ENCODE assay signal across 9 mouse cellular contexts in genomic region chr13:54758045-54758755, GRCm38 (mm10). TPM values are rescaled to one million over a fixed set of nuclear protein-coding genes. Genes with fewer than 3 reads are reported as not detected.
DNase-seq lines count a peak whose midpoint lies in the region; ATAC-seq and TF ChIP-seq lines count a peak whose summit lies in the region.
"Had no signal": no experiment of that assay in that cellular context is flagged by ENCODE, and none has a peak within 500 bp of the region (broad histone marks: within the 10 kb centered on the region; RNA-seq: fewer than 3 reads in every experiment).

No protein-coding gene starts in this region.

- WGBS in forebrain, embryonic 13.5 days = under 1% methylated on average over 43 of the region's 43 CpGs
- WGBS in heart, postnatal 0 days = under 1% methylated on average over 43 of the region's 43 CpGs
- under 1% methylated on average over 43 of the region's 43 CpGs for WGBS in liver, embryonic 14.5 days (ENCODE audit: insufficient replicate concordance)
- under 1% methylated on average over 43 of the region's 43 CpGs for WGBS in stomach, embryonic 16.5 days

- no peaks in the 10 kb centered on the region for H3K36me3 ChIP-seq in ES-Bruce4 (ENCODE audit: control insufficient read depth, insufficient read depth, low read length, poor library complexity, severe bottlenecking)
- H3K36me3 ChIP-seq in forebrain, embryonic 13.5 days (ENCODE audit: poor library complexity, severe bottlenecking) = no peaks in the 10 kb centered on the region
- no peaks in the 10 kb centered on the region for H3K36me3 ChIP-seq in heart, postnatal 0 days (replicated peaks; ENCODE audit: control insufficient read depth, insufficient read depth, low read length)
- H3K36me3 ChIP-seq in liver, embryonic 14.5 days (replicated peaks; ENCODE audit: control insufficient read depth, insufficient read depth, low read depth) = no peaks in the 10 kb centered on the region
- no peaks in the 10 kb centered on the region for H3K36me3 ChIP-seq in stomach, embryonic 16.5 days (ENCODE audit: control insufficient read depth, insufficient read depth, low read length)

- TF ChIP-seq EP300 in ES-Bruce4 (IDR thresholded peaks at IDR 0.05; ENCODE audit: insufficient read depth, low read depth, low read length) = 0 out of 2 replicates have a peak, but pooled peaks have one; percentile 60
- no peak for TF ChIP-seq EP300 in heart, postnatal 0 days (IDR thresholded peaks at IDR 0.05; ENCODE audit: low read depth)
- TF ChIP-seq EP300 in liver, embryonic 14.5 days (IDR thresholded peaks at IDR 0.05; ENCODE audit: low read depth) = no peak

- no peaks in the 10 kb centered on the region for H3K4me1 ChIP-seq in ES-Bruce4 (ENCODE audit: control insufficient read depth, insufficient read depth, low read length)
- H3K4me1 ChIP-seq in forebrain, embryonic 13.5 days = peaks cover 66% of the 10 kb centered on the region
- no peaks in the 10 kb centered on the region; the same call in 1 of the 2 replicates for H3K4me1 ChIP-seq in heart, postnatal 0 days (ENCODE audit: control insufficient read depth, insufficient read depth)
- 0 out of 4 replicates have a peak, but pooled peaks cover 0 to 2% of the 10 kb centered on the region in 2 experiments for H3K4me1 ChIP-seq in liver, embryonic 14.5 days (replicated peaks; ENCODE audit: control insufficient read depth in 2 of 2, insufficient read depth in 2 of 2, low read length in 1 of 2)
- no peaks in the 10 kb centered on the region for H3K4me1 ChIP-seq in stomach, embryonic 16.5 days (ENCODE audit: control insufficient read depth, insufficient read depth, low read length)

- no peaks in the 10 kb centered on the region for H3K9me3 ChIP-seq in ES-Bruce4 (replicated peaks; ENCODE audit: control insufficient read depth, insufficient read depth, low read length, poor library complexity, severe bottlenecking)
- H3K9me3 ChIP-seq in forebrain, embryonic 13.5 days (replicated peaks) = no peaks in the 10 kb centered on the region
- H3K9me3 ChIP-seq in heart, postnatal 0 days (replicated peaks; ENCODE audit: control insufficient read depth, low read length) = no peaks in the 10 kb centered on the region
- no peaks in the 10 kb centered on the region for H3K9me3 ChIP-seq in liver, embryonic 14.5 days (ENCODE audit: control insufficient read depth, low read length)
- H3K9me3 ChIP-seq in stomach, embryonic 16.5 days (replicated peaks; ENCODE audit: control insufficient read depth, low read length) = no peaks in the 10 kb centered on the region

- H3K9ac ChIP-seq in ES-Bruce4 (ENCODE audit: low read depth, poor library complexity, severe bottlenecking) = peak overlapping the region; percentile 14; the same call in 1 of the 2 replicates
- H3K9ac ChIP-seq in forebrain, embryonic 13.5 days = peak overlapping the region; percentile 61
- no peak overlapping the region for H3K9ac ChIP-seq in heart, postnatal 0 days (replicated peaks; ENCODE audit: low read depth, low read length)
- no peak overlapping the region for H3K9ac ChIP-seq in liver, embryonic 14.5 days (replicated peaks)
- H3K9ac ChIP-seq in stomach, embryonic 16.5 days (ENCODE audit: low read length) = no peak overlapping the region

- ATAC-seq in cerebellum, adult (ENCODE audit: insufficient number of reproducible peaks, low FRiP score, low TSS enrichment) = peak; percentile 79
- peak; percentile 82 for ATAC-seq in forebrain, embryonic 13.5 days
- ATAC-seq in heart, postnatal 0 days (ENCODE audit: insufficient read depth, low read depth) = peak; percentile 81
- ATAC-seq in liver, embryonic 14.5 days (ENCODE audit: insufficient read depth) = peak; percentile 64
- ATAC-seq in stomach, embryonic 16.5 days (ENCODE audit: insufficient read depth, low FRiP score) = peak; percentile 86

- peak; percentile 93 for TF ChIP-seq CTCF in ES-Bruce4 (IDR thresholded peaks at IDR 0.05; ENCODE audit: low read depth, low read length)
- peak; percentile 75 for TF ChIP-seq CTCF in heart, postnatal 0 days (IDR thresholded peaks at IDR 0.05; ENCODE audit: low read depth)
- peak; percentile 77 for TF ChIP-seq CTCF in liver, embryonic 14.5 days (IDR thresholded peaks at IDR 0.05; ENCODE audit: low read depth)

- H3K27ac ChIP-seq in ES-Bruce4 (ENCODE audit: insufficient read depth, low read length) = no peak overlapping the region
- H3K27ac ChIP-seq in forebrain, embryonic 13.5 days = peak overlapping the region; percentile 95
- H3K27ac ChIP-seq in heart, postnatal 0 days (ENCODE audit: low read depth) = no peak overlapping the region
- H3K27ac ChIP-seq in liver, embryonic 14.5 days = no peak overlapping the region
- H3K27ac ChIP-seq in stomach, embryonic 16.5 days (ENCODE audit: low read length) = no peak overlapping the region
- H3K27ac ChIP-seq: macrophage had no signal

- DNase-seq in heart, postnatal 0 days (ENCODE audit: low spot score) = peak; percentile 86
- peak; percentile 78 to 87 for DNase-seq in kidney, postnatal 25 days
- DNase-seq in liver, embryonic 14.5 days (ENCODE audit: low read depth in 3 of 3, low spot score in 3 of 3) = peak; percentile 43 to 54 (median 47)
- peak; percentile 90 for DNase-seq in neural tube, embryonic 10.5 days (ENCODE audit: extremely low spot score, low spot score)

- peak overlapping the region; percentile 46 for H3K4me3 ChIP-seq in ES-Bruce4 (ENCODE audit: low read depth, low read length)
- H3K4me3 ChIP-seq in forebrain, embryonic 13.5 days = peak overlapping the region; percentile 46
- H3K4me3 ChIP-seq in heart, postnatal 0 days (ENCODE audit: low read depth, low read length) = peak overlapping the region; percentile 28
- H3K4me3 ChIP-seq in liver, embryonic 14.5 days (ENCODE audit: insufficient read depth in 1 of 2, low read depth in 2 of 2, low read length in 2 of 2) = peak overlapping the region in 1 of 2 experiments; percentile 24; a peak in 2 of 4 replicates
- peak overlapping the region; percentile 42 for H3K4me3 ChIP-seq in stomach, embryonic 16.5 days (replicated peaks; ENCODE audit: low read length)

- H3K27me3 ChIP-seq in ES-Bruce4 (ENCODE audit: control insufficient read depth, insufficient read depth, low read length, poor library complexity, severe bottlenecking) = no peaks in the 10 kb centered on the region
- peaks cover 34% of the 10 kb centered on the region for H3K27me3 ChIP-seq in forebrain, embryonic 13.5 days
- peaks cover 54% of the 10 kb centered on the region for H3K27me3 ChIP-seq in heart, postnatal 0 days (ENCODE audit: control insufficient read depth, insufficient read depth, low read length)
- H3K27me3 ChIP-seq in liver, embryonic 14.5 days (ENCODE audit: control insufficient read depth, insufficient read depth, low read length) = peaks cover 13% of the 10 kb centered on the region
- peaks cover 19% of the 10 kb centered on the region for H3K27me3 ChIP-seq in stomach, embryonic 16.5 days (ENCODE audit: control insufficient read depth, insufficient read depth, low read length)

- peak overlapping the region; percentile 76 for H3K4me2 ChIP-seq in forebrain, embryonic 13.5 days
- H3K4me2 ChIP-seq in heart, postnatal 0 days (ENCODE audit: low read depth, low read length) = peak overlapping the region; percentile 38
- peak overlapping the region; percentile 28 for H3K4me2 ChIP-seq in liver, embryonic 14.5 days (ENCODE audit: low read depth)
- peak overlapping the region; percentile 57 for H3K4me2 ChIP-seq in stomach, embryonic 16.5 days (ENCODE audit: low read depth, low read length)

- TF ChIP-seq POLR2A in ES-Bruce4 (IDR thresholded peaks at IDR 0.05; ENCODE audit: insufficient read depth, low read length) = no peak

RNA-seq across cellular contexts. Expression of gene Sncb, which starts 8.2 kb away (rescaled TPM):
- 2.7 and 2.8 TPM in 2 replicates for polyA plus RNA-seq in ES-Bruce4 (2011; ENCODE audit: insufficient read depth, insufficient read length, low read depth, missing spikeins)
- polyA plus RNA-seq in forebrain, embryonic 13.5 days (2015; fragmentation: Nextera tagmentation; extraction: Ambion mirVana) = 9.1 and 10.6 TPM in 2 replicates
- total RNA-seq in heart, postnatal 0 days (2014; rRNA removed; ENCODE audit: low replicate concordance) = not detected in 2 replicates
- polyA plus RNA-seq in heart, postnatal 0 days (2015; fragmentation: Nextera tagmentation; extraction: Ambion mirVana) = not detected in 2 replicates
- polyA plus RNA-seq in liver, embryonic 14.5 days (2012; rRNA removed) = 0.02 and 0.06 TPM in 2 replicates
- polyA plus RNA-seq in liver, embryonic 14.5 days (2014; fragmentation: Nextera tagmentation; extraction: Ambion mirVana) = not detected in 2 replicates
- 0.52 and 0.72 TPM in 2 replicates for polyA plus RNA-seq in stomach, embryonic 16.5 days (2015; fragmentation: Nextera tagmentation; extraction: Ambion mirVana)
- polyA plus RNA-seq: macrophage had no signal

RNA-seq across cellular contexts. Expression of gene Gprin1, which starts 8.5 kb away (rescaled TPM):
- polyA plus RNA-seq in ES-Bruce4 (2011; ENCODE audit: insufficient read depth, insufficient read length, low read depth, missing spikeins) = not detected in 2 replicates
- polyA plus RNA-seq in forebrain, embryonic 13.5 days (2015; fragmentation: Nextera tagmentation; extraction: Ambion mirVana) = 3.5 TPM in 2 replicates
- total RNA-seq in heart, postnatal 0 days (2014; rRNA removed; ENCODE audit: low replicate concordance) = not detected in 2 replicates
- polyA plus RNA-seq in heart, postnatal 0 days (2015; fragmentation: Nextera tagmentation; extraction: Ambion mirVana) = 0.03 TPM in 1 of 2 replicates, not detected in the other
- 0.01 and 0.05 TPM in 2 replicates for polyA plus RNA-seq in liver, embryonic 14.5 days (2012; rRNA removed)
- 0.03 TPM in 1 of 2 replicates, not detected in the other for polyA plus RNA-seq in liver, embryonic 14.5 days (2014; fragmentation: Nextera tagmentation; extraction: Ambion mirVana)
- 0.19 and 0.22 TPM in 2 replicates for polyA plus RNA-seq in stomach, embryonic 16.5 days (2015; fragmentation: Nextera tagmentation; extraction: Ambion mirVana)
- polyA plus RNA-seq: macrophage had no signal

RNA-seq across cellular contexts. Expression of gene Eif4e1b, which starts 25.6 kb away (rescaled TPM):
- not detected in 2 replicates for polyA plus RNA-seq in ES-Bruce4 (2011; ENCODE audit: insufficient read depth, insufficient read length, low read depth, missing spikeins)
- not detected in 2 replicates for polyA plus RNA-seq in forebrain, embryonic 13.5 days (2015; fragmentation: Nextera tagmentation; extraction: Ambion mirVana)
- total RNA-seq in heart, postnatal 0 days (2014; rRNA removed; ENCODE audit: low replicate concordance) = not detected in 2 replicates
- polyA plus RNA-seq in heart, postnatal 0 days (2015; fragmentation: Nextera tagmentation; extraction: Ambion mirVana) = not detected in 2 replicates
- polyA plus RNA-seq in liver, embryonic 14.5 days (2012; rRNA removed) = not detected in 2 replicates
- not detected in 2 replicates for polyA plus RNA-seq in liver, embryonic 14.5 days (2014; fragmentation: Nextera tagmentation; extraction: Ambion mirVana)
- not detected in 2 replicates for polyA plus RNA-seq in stomach, embryonic 16.5 days (2015; fragmentation: Nextera tagmentation; extraction: Ambion mirVana)
- polyA plus RNA-seq: macrophage had no signal

RNA-seq across cellular contexts. Expression of gene Tspan17, which starts 31.0 kb away (rescaled TPM):
- 7.0 and 12.3 TPM in 2 replicates for polyA plus RNA-seq in ES-Bruce4 (2011; ENCODE audit: insufficient read depth, insufficient read length, low read depth, missing spikeins)
- polyA plus RNA-seq in forebrain, embryonic 13.5 days (2015; fragmentation: Nextera tagmentation; extraction: Ambion mirVana) = 11.9 and 15.0 TPM in 2 replicates
- 4.5 and 7.6 TPM in 2 replicates for total RNA-seq in heart, postnatal 0 days (2014; rRNA removed; ENCODE audit: low replicate concordance)
- polyA plus RNA-seq in heart, postnatal 0 days (2015; fragmentation: Nextera tagmentation; extraction: Ambion mirVana) = 7.5 and 9.3 TPM in 2 replicates
- 0.28 and 0.47 TPM in 2 replicates for polyA plus RNA-seq in liver, embryonic 14.5 days (2012; rRNA removed)
- 0.58 and 0.99 TPM in 2 replicates for polyA plus RNA-seq in liver, embryonic 14.5 days (2014; fragmentation: Nextera tagmentation; extraction: Ambion mirVana)
- polyA plus RNA-seq in stomach, embryonic 16.5 days (2015; fragmentation: Nextera tagmentation; extraction: Ambion mirVana) = 14.5 and 17.7 TPM in 2 replicates

RNA-seq across cellular contexts. Expression of gene Cdhr2, which starts 56.9 kb away (rescaled TPM):
- not detected in 2 replicates for polyA plus RNA-seq in ES-Bruce4 (2011; ENCODE audit: insufficient read depth, insufficient read length, low read depth, missing spikeins)
- polyA plus RNA-seq in forebrain, embryonic 13.5 days (2015; fragmentation: Nextera tagmentation; extraction: Ambion mirVana) = 0.05 TPM in 1 of 2 replicates, not detected in the other
- 0.04 TPM in 1 of 2 replicates, not detected in the other for total RNA-seq in heart, postnatal 0 days (2014; rRNA removed; ENCODE audit: low replicate concordance)
- not detected in 2 replicates for polyA plus RNA-seq in heart, postnatal 0 days (2015; fragmentation: Nextera tagmentation; extraction: Ambion mirVana)
- 6.6 and 7.6 TPM in 2 replicates for polyA plus RNA-seq in liver, embryonic 14.5 days (2012; rRNA removed)
- 8.6 and 8.9 TPM in 2 replicates for polyA plus RNA-seq in liver, embryonic 14.5 days (2014; fragmentation: Nextera tagmentation; extraction: Ambion mirVana)
- 9.6 and 9.9 TPM in 2 replicates for polyA plus RNA-seq in stomach, embryonic 16.5 days (2015; fragmentation: Nextera tagmentation; extraction: Ambion mirVana)
- polyA plus RNA-seq: macrophage had no signal

Comparison
In these comparisons a context has a peak if more than half of its experiments do, and no peak if none do; other contexts are left out.
1. H3K9ac ChIP-seq: peak in ES-Bruce4 (single experiment) and forebrain, embryonic 13.5 days (single experiment); none in heart, postnatal 0 days (single experiment), liver, embryonic 14.5 days (single experiment) and stomach, embryonic 16.5 days (single experiment).
2. Peak in every context shown above with its lines, with median percentiles within 50 percentile points of each other: CTCF ChIP-seq, ATAC-seq, H3K4me2 ChIP-seq and DNase-seq.